Mouse (Mus musculus): ENCODE measurements around the gene Scamp4. TPM values are rescaled to one million over a fixed set of nuclear protein-coding genes. Genes with fewer than 3 reads are reported as not detected.
"Not testable (repeated sequence)": the region's sequence is repeated elsewhere in the genome, so short reads cannot be mapped to it uniquely, and the experiment has no call there.

Scamp4 gene
- polyA plus RNA-seq, 1 experiment from 2014 or later = 65.1 TPM

- ATAC-seq (ENCODE audit: low FRiP score); H3K27ac ChIP-seq; H3K4me3 ChIP-seq; H3K9ac ChIP-seq; H3K4me2 ChIP-seq; H3K27me3 ChIP-seq; H3K9me3 ChIP-seq: not testable (repeated sequence)
- 86% methylated on average over 6 of the region's 6 CpGs for WGBS
- peaks cover 30% of the 10 kb centered on the region for H3K4me1 ChIP-seq (replicated peaks)
- H3K36me3 ChIP-seq = peaks cover 49% of the 10 kb centered on the region
These were observed 47.2 kb downstream of the Scamp4 start for GRCm38 (mm10) chr10:80649910-80650309.

- Histone ChIP-seq H3K4me1 (replicated peaks) (peaks cover 35% of the 10 kb centered on the region), H3K27ac (no peak overlapping the region), H3K4me2 (no peak overlapping the region), H3K9me3 (no peaks in the 10 kb centered on the region), H3K27me3 (no peaks in the 10 kb centered on the region), H3K36me3 (peaks cover 44% of the 10 kb centered on the region), H3K4me3 (no peak overlapping the region), H3K9ac (no peak overlapping the region)
- no peak for ATAC-seq (ENCODE audit: low FRiP score)
- 94% methylated on average over 10 of the region's 10 CpGs for WGBS
These were observed 47.7 kb downstream of the Scamp4 start for GRCm38 (mm10) chr10:80650392-80650791.

GRCm38 (mm10) chr10:80653156-80653720 is 50.6 kb downstream of the Scamp4 start:
- Histone ChIP-seq H3K4me3 (no peak overlapping the region), H3K9ac (0 out of 2 replicates have a peak overlapping the region, but pooled peaks have one; percentile 11), H3K9me3 (no peaks in the 10 kb centered on the region), H3K36me3 (peaks cover 18% of the 10 kb centered on the region), H3K4me2 (no peak overlapping the region), H3K27ac (no peak overlapping the region), H3K27me3 (no peaks in the 10 kb centered on the region), H3K4me1 (replicated peaks) (peaks cover 47% of the 10 kb centered on the region)
- no peak for ATAC-seq (ENCODE audit: low FRiP score)
- 85% methylated on average over 6 of the region's 6 CpGs for WGBS

GRCm38 (mm10) chr10:80654866-80655265 is 52.2 kb downstream of the Scamp4 start:
- 90% methylated on average over 6 of the region's 6 CpGs for WGBS
- H3K9ac ChIP-seq = peak overlapping the region; percentile 94
- no peak for ATAC-seq (ENCODE audit: low FRiP score)

GRCm38 (mm10) chr10:80655406-80656129 is 52.9 kb downstream of the Scamp4 start:
- H3K9ac ChIP-seq = peak overlapping the region; percentile 94
- peak overlapping the region; percentile 90 for H3K27ac ChIP-seq
- H3K4me2 ChIP-seq = peak overlapping the region; percentile 77
- WGBS = 8% methylated on average over 12 of the region's 12 CpGs
- peaks cover 6% of the 10 kb centered on the region; the same call in 1 of the 2 replicates for H3K36me3 ChIP-seq
- no peaks in the 10 kb centered on the region for H3K27me3 ChIP-seq
- H3K4me1 ChIP-seq (replicated peaks) = peaks cover 44% of the 10 kb centered on the region
- ATAC-seq (ENCODE audit: low FRiP score) = peak; percentile 69
- H3K9me3 ChIP-seq = no peaks in the 10 kb centered on the region
- peak overlapping the region; percentile 70 for H3K4me3 ChIP-seq

More at GRCm38 (mm10) chr10:80654866-80655265, 52.2 kb downstream of the Scamp4 start:
- H3K36me3 ChIP-seq = peaks cover 6% of the 10 kb centered on the region; the same call in 1 of the 2 replicates
- peak overlapping the region; percentile 70 for H3K4me3 ChIP-seq
- peak overlapping the region; percentile 77 for H3K4me2 ChIP-seq
- H3K27ac ChIP-seq = no peak overlapping the region
- no peaks in the 10 kb centered on the region for H3K27me3 ChIP-seq
- no peaks in the 10 kb centered on the region for H3K9me3 ChIP-seq
- H3K4me1 ChIP-seq (replicated peaks) = peaks cover 44% of the 10 kb centered on the region

- Histone ChIP-seq H3K9ac (peak overlapping the region; percentile 94), H3K27ac (peak overlapping the region; percentile 93), H3K4me1 (replicated peaks) (peaks cover 44% of the 10 kb centered on the region), H3K36me3 (peaks cover 6% of the 10 kb centered on the region; the same call in 1 of the 2 replicates), H3K27me3 (no peaks in the 10 kb centered on the region), H3K9me3 (no peaks in the 10 kb centered on the region), H3K4me3 (peak overlapping the region; percentile 70), H3K4me2 (peak overlapping the region; percentile 77)
- WGBS = 1% methylated on average over 68 of the region's 72 CpGs
- ATAC-seq (ENCODE audit: low FRiP score) = peak; percentile 78
These were observed 53.6 kb downstream of the Scamp4 start for GRCm38 (mm10) chr10:80656130-80656862.

- H3K4me3 ChIP-seq = peak within 1 kb of the TSS; percentile 70
- peak; percentile 44; the same call in 1 of the 2 replicates for ATAC-seq (ENCODE audit: low FRiP score)
- peaks cover 44% of the 10 kb centered on the region for H3K4me1 ChIP-seq (replicated peaks)
- peak within 1 kb of the TSS; percentile 94 for H3K9ac ChIP-seq
- no peaks in the 10 kb centered on the region for H3K9me3 ChIP-seq
- peak within 1 kb of the TSS; percentile 93 for H3K27ac ChIP-seq
- peak within 1 kb of the TSS; percentile 77 for H3K4me2 ChIP-seq
- no peaks in the 10 kb centered on the region for H3K27me3 ChIP-seq
- WGBS = 23% methylated on average over 13 of the region's 15 CpGs
- H3K36me3 ChIP-seq = peaks cover 4% of the 10 kb centered on the region; the same call in 1 of the 2 replicates
These were observed 54.4 kb downstream of the Scamp4 start, which contains the start of gene Btbd2 for GRCm38 (mm10) chr10:80656863-80657623. Gene Btbd2, minus strand, starts transcription at chr10:80657071.

- no peak overlapping the region for H3K27ac ChIP-seq
These were observed 55.6 kb downstream of the Scamp4 start for GRCm38 (mm10) chr10:80658194-80658840.

GRCm38 (mm10) chr10:80658841-80659202 is 56.1 kb downstream of the Scamp4 start:
- no peaks in the 10 kb centered on the region for H3K27me3 ChIP-seq
- peaks cover 35% of the 10 kb centered on the region for H3K4me1 ChIP-seq (replicated peaks)
- H3K36me3 ChIP-seq = no peaks in the 10 kb centered on the region
- peak overlapping the region; percentile 35; the same call in 1 of the 2 replicates for H3K27ac ChIP-seq
- no peaks in the 10 kb centered on the region for H3K9me3 ChIP-seq
- no peak for ATAC-seq (ENCODE audit: low FRiP score)
- H3K4me2 ChIP-seq = no peak overlapping the region
- no peak overlapping the region; the same call in 1 of the 2 replicates for H3K9ac ChIP-seq
- no peak overlapping the region for H3K4me3 ChIP-seq
- WGBS = 73% methylated on average over 4 of the region's 4 CpGs

More at GRCm38 (mm10) chr10:80658194-80658840, 55.6 kb downstream of the Scamp4 start:
- no peak overlapping the region for H3K4me3 ChIP-seq
- peaks cover 36% of the 10 kb centered on the region for H3K4me1 ChIP-seq (replicated peaks)
- no peak overlapping the region for H3K9ac ChIP-seq
- no peaks in the 10 kb centered on the region for H3K27me3 ChIP-seq
- no peaks in the 10 kb centered on the region for H3K36me3 ChIP-seq
- H3K9me3 ChIP-seq = no peaks in the 10 kb centered on the region
- WGBS = 86% methylated on average over 14 of the region's 14 CpGs
- no peak overlapping the region for H3K4me2 ChIP-seq
- ATAC-seq (ENCODE audit: low FRiP score) = no peak

GRCm38 (mm10) chr10:80659213-80659612 is 56.5 kb downstream of the Scamp4 start:
- no peak overlapping the region; the same call in 1 of the 2 replicates for H3K4me3 ChIP-seq
- no peak overlapping the region; the same call in 1 of the 2 replicates for H3K9ac ChIP-seq
- H3K27ac ChIP-seq = peak overlapping the region; percentile 35; the same call in 1 of the 2 replicates
- H3K9me3 ChIP-seq = no peaks in the 10 kb centered on the region
- H3K27me3 ChIP-seq = no peaks in the 10 kb centered on the region
- 17% methylated on average over 10 of the region's 10 CpGs for WGBS
- ATAC-seq (ENCODE audit: low FRiP score) = no peak
- peaks cover 34% of the 10 kb centered on the region for H3K4me1 ChIP-seq (replicated peaks)
- no peaks in the 10 kb centered on the region for H3K36me3 ChIP-seq
- no peak overlapping the region for H3K4me2 ChIP-seq

GRCm38 (mm10) chr10:80661149-80661548 is 58.5 kb downstream of the Scamp4 start:
- ATAC-seq (ENCODE audit: low FRiP score) = no peak
- 31% methylated on average over 5 of the region's 5 CpGs for WGBS
- H3K4me1 ChIP-seq (replicated peaks) = peaks cover 34% of the 10 kb centered on the region

More at GRCm38 (mm10) chr10:80661149-80661548, 58.5 kb downstream of the Scamp4 start:
- Histone ChIP-seq H3K27ac (no peak overlapping the region), H3K4me3 (no peak overlapping the region), H3K4me2 (no peak overlapping the region), H3K36me3 (peaks cover 9% of the 10 kb centered on the region), H3K27me3 (no peaks in the 10 kb centered on the region), H3K9me3 (no peaks in the 10 kb centered on the region), H3K9ac (no peak overlapping the region)
